Mouse (Mus musculus) neural tube, embryonic 11.5 days (tissue): Measurements from ENCODE around the gene Hoxb3. TPM values are rescaled to one million over a fixed set of nuclear protein-coding genes. Genes with fewer than 3 reads are reported as not detected.
A peak's percentile ranks its signal among the peaks of the same experiment; 100 is the strongest.

ENCODE experiments used
- ATAC-seq: fragments of 200-750 bp; cut with Nextera tagmentation; 2 replicates; pipeline ENCODE4 v1.8.0; 2017; ENCODE audit warnings: moderate number of reproducible peaks, mild to moderate bottlenecking, moderate TSS enrichment, moderate library complexity; ENCODE audit not compliant: insufficient read depth, low FRiP score, low TSS enrichment
- DNase-seq: peaks from one replicate; pipeline ENCODE4 v3.0.0-alpha.2; 2015; ENCODE audit warnings: low spot score
- H3K27ac ChIP-seq: fragments of 300-500 bp; sonication (generic); 2 replicates; pipeline ENCODE4 v1.5.1; 2014; ENCODE audit warnings: low read depth, mild to moderate bottlenecking, low read length
- H3K27me3 ChIP-seq: fragments of 300-500 bp; sonication (generic); 2 replicates; pipeline ENCODE4 v1.6.1; 2014; ENCODE audit warnings: mild to moderate bottlenecking, low read length, mixed read lengths; ENCODE audit not compliant: control insufficient read depth, insufficient read depth
- H3K36me3 ChIP-seq: fragments of 300-500 bp; sonication (generic); 2 replicates; pipeline ENCODE4 v1.6.1; 2014; ENCODE audit warnings: mild to moderate bottlenecking, low read length, moderate library complexity, mixed read lengths; ENCODE audit not compliant: control insufficient read depth, insufficient read depth
- H3K4me1 ChIP-seq: fragments of 300-500 bp; sonication (generic); 2 replicates; pipeline ENCODE4 v1.6.1; 2014; ENCODE audit warnings: low read length, mixed read lengths; ENCODE audit not compliant: control insufficient read depth, insufficient read depth
- H3K4me2 ChIP-seq: fragments of 300-500 bp; sonication (generic); 2 replicates; pipeline ENCODE4 v1.6.1; 2014; ENCODE audit warnings: low read depth, mild to moderate bottlenecking, moderate library complexity
- H3K4me3 ChIP-seq: fragments of 300-500 bp; sonication (generic); 2 replicates; pipeline ENCODE4 v1.5.1; 2014; ENCODE audit warnings: low read depth, low read length
- H3K9ac ChIP-seq: fragments of 300-500 bp; sonication (generic); 2 replicates; pipeline ENCODE4 v1.6.1; 2014; ENCODE audit warnings: mild to moderate bottlenecking, low read length
- H3K9me3 ChIP-seq: fragments of 300-500 bp; sonication (generic); 2 replicates; pipeline ENCODE4 v1.6.1; 2016; ENCODE audit warnings: low read length; ENCODE audit not compliant: control insufficient read depth
- WGBS: fragments of 180-500 bp; shearing (Covaris S2); extraction: QIAGEN DNeasy Blood & Tissue Kit; methylation state at CpG from one replicate; pipeline ENCODE4 v1.1.7; 2014; 5-methylcytosine and 5-hydroxymethylcytosine counted together
- polyA plus RNA-seq: library from polyadenylated mRNA; unstranded; fragments of >200 nt; fragmentation: Nextera tagmentation; extraction: Ambion mirVana; gene quantifications from 2 replicates; pipeline ENCODE4 v1.2.1, GENCODE M21; 2014

Gene Hoxb3
- polyA plus RNA-seq, 1 experiment from 2014 or later, result 10.3 TPM

- ATAC-seq, result no peak
- H3K4me3 ChIP-seq, result peak overlapping the region; percentile 99
- peak overlapping the region; percentile 95 for H3K4me2 ChIP-seq
These were observed 28.7 kb downstream of the Hoxb3 start for GRCm38 (mm10) chr11:96351831-96352230.

GRCm38 (mm10) chr11:96352691-96353521 lies 29.8 kb downstream of the Hoxb3 start:
- ATAC-seq (no peak), DNase-seq (peak; percentile 83)
- H3K27ac ChIP-seq, result peak overlapping the region; percentile 99
- peaks cover 3% of the 10 kb centered on the region for H3K36me3 ChIP-seq
- H3K4me2 ChIP-seq, result peak overlapping the region; percentile 95
- WGBS, result under 1% methylated on average over 75 of the region's 75 CpGs
- H3K27me3 ChIP-seq, result no peaks in the 10 kb centered on the region
- peak overlapping the region; percentile 100 for H3K9ac ChIP-seq
- H3K4me3 ChIP-seq, result peak overlapping the region; percentile 99
- peaks cover 26% of the 10 kb centered on the region for H3K4me1 ChIP-seq
- H3K9me3 ChIP-seq, result no peaks in the 10 kb centered on the region

More at GRCm38 (mm10) chr11:96351831-96352230, 28.7 kb downstream of the Hoxb3 start:
- H3K27me3 ChIP-seq, result no peaks in the 10 kb centered on the region
- peak; percentile 81 for DNase-seq
- peaks cover 3% of the 10 kb centered on the region for H3K36me3 ChIP-seq
- WGBS, result 2% methylated on average over 22 of the region's 22 CpGs
- no peaks in the 10 kb centered on the region for H3K9me3 ChIP-seq
- H3K9ac ChIP-seq, result peak overlapping the region; percentile 100
- peak overlapping the region; percentile 99 for H3K27ac ChIP-seq
- H3K4me1 ChIP-seq, result peaks cover 32% of the 10 kb centered on the region

GRCm38 (mm10) chr11:96353522-96353841 lies 30.4 kb downstream of the Hoxb3 start:
- Histone ChIP-seq H3K4me1 (peaks cover 24% of the 10 kb centered on the region), H3K36me3 (peaks cover 3% of the 10 kb centered on the region), H3K9me3 (no peaks in the 10 kb centered on the region), H3K27ac (peak overlapping the region; percentile 99), H3K9ac (peak overlapping the region; percentile 100), H3K4me3 (peak overlapping the region; percentile 99), H3K27me3 (no peaks in the 10 kb centered on the region), H3K4me2 (peak overlapping the region; percentile 95)
- WGBS, result under 1% methylated on average over 14 of the region's 14 CpGs
- ATAC-seq (no peak), DNase-seq (no peak)

GRCm38 (mm10) chr11:96353939-96354338 lies 30.8 kb downstream of the Hoxb3 start:
- peaks cover 21% of the 10 kb centered on the region for H3K4me1 ChIP-seq

GRCm38 (mm10) chr11:96354376-96354775 lies 31.2 kb downstream of the Hoxb3 start:
- Histone ChIP-seq H3K36me3 (peaks cover 3% of the 10 kb centered on the region), H3K27ac (peak overlapping the region; percentile 95)
- under 1% methylated on average over 25 of the region's 25 CpGs for WGBS

More at GRCm38 (mm10) chr11:96353939-96354338, 30.8 kb downstream of the Hoxb3 start:
- peak; percentile 62 for DNase-seq
- Histone ChIP-seq H3K27me3 (no peaks in the 10 kb centered on the region), H3K36me3 (peaks cover 3% of the 10 kb centered on the region), H3K4me3 (peak overlapping the region; percentile 99), H3K4me2 (peak overlapping the region; percentile 95), H3K9me3 (no peaks in the 10 kb centered on the region), H3K9ac (peak overlapping the region; percentile 100), H3K27ac (peak overlapping the region; percentile 95)
- ATAC-seq, result no peak
- whole genome bisulfite sequencing, result 2% methylated on average over 8 of the region's 8 CpGs

GRCm38 (mm10) chr11:96354801-96355311 lies 31.7 kb downstream of the Hoxb3 start:
- Histone ChIP-seq H3K4me3 (peak overlapping the region; percentile 99), H3K27ac (peak overlapping the region; percentile 95), H3K9me3 (no peaks in the 10 kb centered on the region), H3K36me3 (peaks cover 3% of the 10 kb centered on the region), H3K4me2 (peak overlapping the region; percentile 95), H3K9ac (peak overlapping the region; percentile 100), H3K27me3 (no peaks in the 10 kb centered on the region), H3K4me1 (peaks cover 12% of the 10 kb centered on the region)
- no peak for ATAC-seq
- WGBS, result under 1% methylated on average over 9 of the region's 9 CpGs
- no peak for DNase-seq

More at GRCm38 (mm10) chr11:96354376-96354775, 31.2 kb downstream of the Hoxb3 start:
- peak; percentile 87 for DNase-seq
- Histone ChIP-seq H3K4me3 (peak overlapping the region; percentile 99), H3K4me1 (peaks cover 16% of the 10 kb centered on the region), H3K27me3 (no peaks in the 10 kb centered on the region), H3K9ac (peak overlapping the region; percentile 100), H3K9me3 (no peaks in the 10 kb centered on the region), H3K4me2 (peak overlapping the region; percentile 95)
- no peak for ATAC-seq

GRCm38 (mm10) chr11:96363807-96364206 lies 40.7 kb downstream of the Hoxb3 start:
- no peak overlapping the region for H3K4me3 ChIP-seq
- ATAC-seq, result no peak
- no peak for DNase-seq
- peaks cover 21% of the 10 kb centered on the region for H3K4me1 ChIP-seq
- H3K36me3 ChIP-seq, result no peaks in the 10 kb centered on the region
- H3K4me2 ChIP-seq, result no peak overlapping the region
- H3K9me3 ChIP-seq, result no peaks in the 10 kb centered on the region
- 2% methylated on average over 4 of the region's 5 CpGs for WGBS
- no peak overlapping the region for H3K9ac ChIP-seq
- peaks cover 10% of the 10 kb centered on the region; the same call in 1 of the 2 replicates for H3K27me3 ChIP-seq
- 0 out of 2 replicates have a peak overlapping the region, but pooled peaks have one; percentile 23 for H3K27ac ChIP-seq

- WGBS, result 3% methylated on average over 26 of the region's 26 CpGs
- Histone ChIP-seq H3K27me3 (peaks cover 10% of the 10 kb centered on the region; the same call in 1 of the 2 replicates), H3K9me3 (no peaks in the 10 kb centered on the region), H3K4me2 (peak within 1 kb of the TSS; percentile 82), H3K27ac (peak within 1 kb of the TSS; percentile 63), H3K9ac (peak within 1 kb of the TSS; percentile 71), H3K4me3 (peak within 1 kb of the TSS; percentile 45), H3K4me1 (peaks cover 21% of the 10 kb centered on the region), H3K36me3 (no peaks in the 10 kb centered on the region)
- DNase-seq, result peak; percentile 74
- ATAC-seq, result peak; percentile 85
These were observed 42.4 kb downstream of the Hoxb3 start, which contains the start of gene Hoxb1 for GRCm38 (mm10) chr11:96365441-96366091. Hoxb1 (plus strand) TSS chr11:96365752.
